In the genomic region with DNA sequence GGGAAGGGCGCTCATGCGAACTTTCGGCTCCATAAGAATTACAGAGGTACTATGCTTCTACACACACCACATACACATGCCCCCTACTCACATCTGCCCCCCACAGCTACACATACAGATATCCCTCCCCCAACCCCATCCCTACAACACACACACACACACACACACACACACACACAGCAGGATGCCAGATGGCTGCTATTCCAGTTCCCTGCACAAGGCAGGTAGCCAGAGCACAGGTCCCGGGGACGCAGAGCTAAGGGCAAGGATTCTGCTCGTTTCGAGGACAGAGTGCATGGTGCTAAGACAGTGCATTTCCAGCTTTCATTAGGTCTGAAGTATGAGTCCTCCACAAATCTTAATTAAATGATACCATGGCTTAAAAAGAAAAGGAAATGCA, we compare ENCODE assay signal across 13 mouse cellular contexts.
DNase-seq lines count a peak whose midpoint lies in the region; ATAC-seq and TF ChIP-seq lines count a peak whose summit lies in the region.
"Had no signal": no experiment of that assay in that cellular context is flagged by ENCODE, and none has a peak within 500 bp of the region (broad histone marks: within the 10 kb centered on the region; RNA-seq: fewer than 3 reads in every experiment).

No protein-coding gene starts in this region.

- no peak overlapping the region for H3K9ac ChIP-seq in lung, embryonic 14.5 days
- H3K9ac ChIP-seq in neural tube, embryonic 15.5 days (replicated peaks), result no peak overlapping the region
- H3K9ac ChIP-seq: hindbrain, embryonic 15.5 days; liver, embryonic 14.5 days; midbrain, embryonic 13.5 days; neural tube, embryonic 12.5 days had no signal

- no peak for TF ChIP-seq CTCF in gastrocnemius, adult 2 months (IDR thresholded peaks at IDR 0.05)
- no peak for TF ChIP-seq CTCF in lung, embryonic 14.5 days (IDR thresholded peaks at IDR 0.05; ENCODE audit: low read depth)
- TF ChIP-seq CTCF in cerebellum, adult 2 months (IDR thresholded peaks at IDR 0.05; ENCODE audit: borderline replicate concordance, insufficient read depth, low read depth, low read length), result no peak

- H3K9me3 ChIP-seq in lung, embryonic 14.5 days (ENCODE audit: low read depth, low read length), result no peaks in the 10 kb centered on the region
- H3K9me3 ChIP-seq in neural tube, embryonic 15.5 days (replicated peaks), result no peaks in the 10 kb centered on the region
- H3K9me3 ChIP-seq: hindbrain, embryonic 15.5 days; midbrain, embryonic 13.5 days; neural tube, embryonic 12.5 days had no signal

- DNase-seq in gastrocnemius, adult 2 months, result no peak
- DNase-seq in gastrocnemius, adult 8-10 months (ENCODE audit: low spot score in 2 of 2), result no peak
- DNase-seq in lung, embryonic 14.5 days, result no peak
- DNase-seq in lung, postnatal 36 days, result no peak
- DNase-seq in cerebellum, adult 2 months, result peak; percentile 44 to 51
- no peak for DNase-seq in embryo, embryonic 10.5 days (ENCODE audit: low spot score)
- DNase-seq: adrenal gland, postnatal 14 days; lung, postnatal 4 days had no signal

- H3K4me3 ChIP-seq in gastrocnemius, adult 2 months, result no peak overlapping the region
- H3K4me3 ChIP-seq in lung, embryonic 14.5 days (ENCODE audit: low read depth, low read length), result no peak overlapping the region
- no peak overlapping the region for H3K4me3 ChIP-seq in cerebellum, adult 2 months (replicated peaks; ENCODE audit: insufficient read depth, low read depth, low read length)
- H3K4me3 ChIP-seq in neural tube, embryonic 15.5 days (replicated peaks), result no peak overlapping the region
- H3K4me3 ChIP-seq: hindbrain, embryonic 15.5 days; midbrain, embryonic 13.5 days; neural tube, embryonic 12.5 days had no signal

- TF ChIP-seq POLR2A in cerebellum, adult 2 months (IDR thresholded peaks at IDR 0.05; ENCODE audit: borderline replicate concordance, insufficient read depth, low read length), result no peak

- no peaks in the 10 kb centered on the region for H3K27me3 ChIP-seq in lung, embryonic 14.5 days (ENCODE audit: insufficient read depth, low read length)
- H3K27me3 ChIP-seq in cerebellum, adult 2 months (ENCODE audit: control insufficient read depth, insufficient read depth, low read length), result no peaks in the 10 kb centered on the region
- no peaks in the 10 kb centered on the region for H3K27me3 ChIP-seq in neural tube, embryonic 15.5 days (replicated peaks)
- H3K27me3 ChIP-seq: hindbrain, embryonic 15.5 days; midbrain, embryonic 13.5 days; neural tube, embryonic 12.5 days had no signal

- WGBS in lung, embryonic 14.5 days, result 80% methylated on average over 7 of the region's 7 CpGs
- 23% methylated on average over 7 of the region's 7 CpGs for WGBS in cerebellum, adult 2 months
- 83% methylated on average over 7 of the region's 7 CpGs for WGBS in neural tube, embryonic 15.5 days

- intact Hi-C loops in gastrocnemius, adult 2 months (cut with DNase I), result no loop called here

- no peak for ATAC-seq in lung, embryonic 14.5 days (ENCODE audit: insufficient read depth)
- peak; percentile 11; the same call in 1 of the 2 replicates for ATAC-seq in neural tube, embryonic 15.5 days (ENCODE audit: low FRiP score)
- ATAC-seq: midbrain, embryonic 13.5 days had no signal

- H3K27ac ChIP-seq in gastrocnemius, adult 2 months, result peak overlapping the region; percentile 35; the same call in 1 of the 2 replicates
- H3K27ac ChIP-seq in lung, embryonic 14.5 days (ENCODE audit: low read depth), result peak overlapping the region; percentile 83; the same call in 1 of the 2 replicates
- H3K27ac ChIP-seq in cerebellum, adult 2 months (ENCODE audit: insufficient read depth, low read length), result no peak overlapping the region
- no peak overlapping the region for H3K27ac ChIP-seq in neural tube, embryonic 15.5 days (replicated peaks)
- H3K27ac ChIP-seq: hindbrain, embryonic 15.5 days; liver, embryonic 14.5 days; midbrain, embryonic 13.5 days; neural tube, embryonic 12.5 days had no signal

- peaks cover 23% of the 10 kb centered on the region for H3K4me1 ChIP-seq in lung, embryonic 14.5 days (ENCODE audit: insufficient read depth)
- peaks cover 20% of the 10 kb centered on the region for H3K4me1 ChIP-seq in cerebellum, adult 2 months (ENCODE audit: control insufficient read depth, insufficient read depth, low read length)
- H3K4me1 ChIP-seq in neural tube, embryonic 15.5 days, result peaks cover 15% of the 10 kb centered on the region; the same call in 1 of the 2 replicates
- H3K4me1 ChIP-seq: neural tube, embryonic 12.5 days had no signal

- no peak overlapping the region for H3K4me2 ChIP-seq in lung, embryonic 14.5 days
- no peak overlapping the region for H3K4me2 ChIP-seq in neural tube, embryonic 15.5 days
- H3K4me2 ChIP-seq: hindbrain, embryonic 15.5 days; midbrain, embryonic 13.5 days; neural tube, embryonic 12.5 days had no signal

- H3K36me3 ChIP-seq in lung, embryonic 14.5 days (ENCODE audit: insufficient read depth), result peaks cover 32% of the 10 kb centered on the region
- H3K36me3 ChIP-seq in neural tube, embryonic 15.5 days, result 0 out of 2 replicates have a peak, but pooled peaks cover 10% of the 10 kb centered on the region
- H3K36me3 ChIP-seq: hindbrain, embryonic 15.5 days; midbrain, embryonic 13.5 days had no signal

Comparison
In these comparisons a context has a peak if more than half of its experiments do, and no peak if none do; other contexts are left out.
1. DNase-seq: peak in cerebellum, adult 2 months (2 of 2); none in gastrocnemius, adult 2 months (single experiment), gastrocnemius, adult 8-10 months (0 of 2), lung, embryonic 14.5 days (single experiment), lung, postnatal 36 days (single experiment) and embryo, embryonic 10.5 days (single experiment).
2. H3K27ac ChIP-seq: peak in gastrocnemius, adult 2 months (single experiment) and lung, embryonic 14.5 days (single experiment); none in cerebellum, adult 2 months (single experiment) and neural tube, embryonic 15.5 days (single experiment).